ENCODE assay signal across 9 mouse cellular contexts in the genomic region with DNA sequence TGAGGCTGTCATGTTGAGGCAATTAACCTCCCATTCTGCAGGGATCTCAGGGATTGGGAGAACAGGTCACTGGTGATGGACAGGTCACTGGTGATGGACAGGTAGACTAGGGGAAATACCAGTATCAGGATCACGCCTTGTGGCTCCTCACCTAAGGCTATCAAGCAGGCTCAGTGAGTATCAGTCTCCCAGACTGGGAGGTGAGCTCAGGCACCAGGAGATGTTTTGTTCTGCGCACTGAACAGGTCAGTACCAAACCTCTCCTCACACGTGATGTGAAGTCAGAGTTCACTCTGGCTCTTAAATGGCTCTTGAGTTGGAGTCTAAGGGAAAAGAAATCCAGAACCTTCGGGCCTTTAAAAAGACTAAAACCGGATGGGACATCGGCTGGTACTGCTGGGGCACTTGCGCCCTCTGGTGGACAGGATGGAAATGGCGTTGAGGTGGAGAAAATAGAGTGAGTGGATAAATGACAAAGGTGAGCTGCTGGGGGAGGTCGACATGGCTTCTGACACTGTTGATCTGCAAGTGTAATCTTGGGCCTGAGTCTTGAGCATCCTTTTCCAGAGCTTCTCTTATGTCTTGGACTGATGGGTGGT. TPM values are rescaled to one million over a fixed set of nuclear protein-coding genes. Genes with fewer than 3 reads are reported as not detected.
DNase-seq lines count a peak whose midpoint lies in the region; ATAC-seq and TF ChIP-seq lines count a peak whose summit lies in the region.
"Had no signal": no experiment of that assay in that cellular context is flagged by ENCODE, and none has a peak within 500 bp of the region (broad histone marks: within the 10 kb centered on the region; RNA-seq: fewer than 3 reads in every experiment).

No protein-coding gene starts in this region.

- peak; percentile 91; the same call in 1 of the 2 replicates for TF ChIP-seq CTCF in spleen, adult 2 months (IDR thresholded peaks at IDR 0.05; ENCODE audit: extremely low read depth, insufficient read depth, insufficient read length, insufficient replicate concordance)

- peak; percentile 93 for DNase-seq in heart, adult 11 months
- DNase-seq in c-Kit-negative CD71-positive TER-119-positive erythroid progenitor cells, embryonic 14.5 days (ENCODE audit: low read depth, low spot score) = peak; percentile 58
- peak; percentile 78 to 86 for DNase-seq in heart, postnatal 36 days
- DNase-seq in left cerebral cortex, adult 11 months (ENCODE audit: low spot score) = peak; percentile 65
- peak; percentile 77 for DNase-seq in mesoderm, embryonic 11.5 days (ENCODE audit: low read depth, low spot score)
- DNase-seq in spleen, adult 2 months (ENCODE audit: low read depth in 1 of 2, low spot score in 2 of 2) = peak in 1 of 2 experiments; percentile 75

- intact Hi-C loops in heart, postnatal 36 days (cut with DNase I) = loop anchor here (1.0 to 5.0 kb wide), 2 partner anchors 69 to 189 kb away; a partner anchor contains a TSS

- H3K4me1 ChIP-seq in heart, embryonic 11.5 days (ENCODE audit: control insufficient read depth, insufficient read depth, low read length) = peaks cover 4% of the 10 kb centered on the region; the same call in 1 of the 2 replicates
- H3K4me1 ChIP-seq in forebrain, embryonic 12.5 days = peaks cover 16% of the 10 kb centered on the region
- no peaks in the 10 kb centered on the region; the same call in 1 of the 2 replicates for H3K4me1 ChIP-seq in spleen, adult 2 months (ENCODE audit: control insufficient read depth, insufficient read depth, insufficient read length)

- WGBS in heart, embryonic 11.5 days (ENCODE audit: insufficient replicate concordance) = 15% methylated on average over 9 of the region's 9 CpGs
- 17% methylated on average over 9 of the region's 9 CpGs for WGBS in forebrain, embryonic 12.5 days
- WGBS in spleen, adult 2 months = 20% methylated on average over 9 of the region's 9 CpGs

- no peak for ATAC-seq in heart, embryonic 11.5 days (replicated peaks; ENCODE audit: insufficient number of reproducible peaks, low FRiP score, low TSS enrichment)
- peak; percentile 51 for ATAC-seq in forebrain, embryonic 12.5 days (ENCODE audit: low FRiP score)

- no peaks in the 10 kb centered on the region for H3K36me3 ChIP-seq in heart, embryonic 11.5 days (ENCODE audit: control insufficient read depth, insufficient read depth, low read length)
- no peaks in the 10 kb centered on the region for H3K36me3 ChIP-seq in forebrain, embryonic 12.5 days (replicated peaks)
- no peaks in the 10 kb centered on the region for H3K36me3 ChIP-seq in spleen, adult 2 months (ENCODE audit: control insufficient read depth, insufficient read depth, low read length)

- no peaks in the 10 kb centered on the region for H3K9me3 ChIP-seq in heart, embryonic 11.5 days (replicated peaks; ENCODE audit: control insufficient read depth, low read length)
- H3K9me3 ChIP-seq in forebrain, embryonic 12.5 days = no peaks in the 10 kb centered on the region

- no peak for TF ChIP-seq POLR2A in spleen, adult 2 months (IDR thresholded peaks at IDR 0.05; ENCODE audit: low read depth, low read length)

- no peak overlapping the region for H3K9ac ChIP-seq in heart, embryonic 11.5 days (ENCODE audit: low read depth, low read length)
- no peak overlapping the region for H3K9ac ChIP-seq in forebrain, embryonic 12.5 days

- H3K4me3 ChIP-seq in heart, embryonic 11.5 days (ENCODE audit: low read depth, low read length) = no peak overlapping the region
- H3K4me3 ChIP-seq in forebrain, embryonic 12.5 days (replicated peaks) = no peak overlapping the region
- no peak overlapping the region for H3K4me3 ChIP-seq in spleen, adult 2 months (ENCODE audit: extremely low read depth, insufficient read depth, insufficient read length)

- no peak overlapping the region for H3K4me2 ChIP-seq in heart, embryonic 11.5 days
- no peak overlapping the region for H3K4me2 ChIP-seq in forebrain, embryonic 12.5 days

- no peaks in the 10 kb centered on the region; the same call in 1 of the 2 replicates for H3K27me3 ChIP-seq in heart, embryonic 11.5 days (ENCODE audit: control insufficient read depth, insufficient read depth, low read length)
- H3K27me3 ChIP-seq in forebrain, embryonic 12.5 days = 0 out of 2 replicates have a peak, but pooled peaks cover 6% of the 10 kb centered on the region
- H3K27me3 ChIP-seq in spleen, adult 2 months (ENCODE audit: control insufficient read depth, insufficient read depth, low read length) = no peaks in the 10 kb centered on the region

- no peak overlapping the region for H3K27ac ChIP-seq in heart, embryonic 11.5 days (ENCODE audit: low read depth, low read length)
- no peak overlapping the region for H3K27ac ChIP-seq in forebrain, embryonic 12.5 days
- no peak overlapping the region for H3K27ac ChIP-seq in spleen, adult 2 months (ENCODE audit: insufficient read depth, low read length)
- H3K27ac ChIP-seq: macrophage had no signal

RNA-seq across cellular contexts. Expression of a gene that starts 11.3 kb away (rescaled TPM):
- 6.6 and 7.9 TPM in 2 replicates for polyA plus RNA-seq in heart, embryonic 11.5 days (2014; fragmentation: Nextera tagmentation; extraction: Ambion mirVana)
- polyA plus RNA-seq in forebrain, embryonic 12.5 days (2016; fragmentation: Nextera tagmentation; extraction: Ambion mirVana) = 10.0 and 11.1 TPM in 2 replicates
- total RNA-seq in heart, postnatal 36 days (2021) = 1 to 10 TPM; 1.6 to 2.4 TPM
- 4.1 and 4.7 TPM in 2 replicates for polyA plus RNA-seq in spleen, adult 2 months (2012; rRNA removed)

RNA-seq across cellular contexts. Expression of a gene that starts 24.3 kb away (rescaled TPM):
- 6.3 and 9.7 TPM in 2 replicates for polyA plus RNA-seq in heart, embryonic 11.5 days (2014; fragmentation: Nextera tagmentation; extraction: Ambion mirVana)
- 5.3 and 5.8 TPM in 2 replicates for polyA plus RNA-seq in forebrain, embryonic 12.5 days (2016; fragmentation: Nextera tagmentation; extraction: Ambion mirVana)
- total RNA-seq in heart, postnatal 36 days (2021) = 10 to 100 TPM; 42.0 to 44.1 TPM
- polyA plus RNA-seq in spleen, adult 2 months (2012; rRNA removed) = 11.6 and 13.2 TPM in 2 replicates
